Mouse (Mus musculus) brown adipose tissue, adult 24 weeks (tissue): ENCODE results near the gene Zfp787. TPM values are rescaled to one million over a fixed set of nuclear protein-coding genes. Genes with fewer than 3 reads are reported as not detected.
A peak's percentile ranks its signal among the peaks of the same experiment; 100 is the strongest.
"Not testable (repeated sequence)": the region's sequence is repeated elsewhere in the genome, so short reads cannot be mapped to it uniquely, and the experiment has no call there.

ENCODE experiments used
- H3K27ac ChIP-seq: fragments of 200-500 bp; replicated peaks from 2 replicates; pipeline ENCODE4 v1.5.1; 2012; ENCODE audit warnings: low read depth, mild to moderate bottlenecking, low read length
- H3K4me1 ChIP-seq: fragments of 200-500 bp; 2 replicates; pipeline ENCODE4 v1.6.1; 2012; ENCODE audit warnings: low read length, mixed read lengths; ENCODE audit not compliant: control insufficient read depth, insufficient read depth, insufficient read length
- H3K4me3 ChIP-seq: fragments of 200-500 bp; 2 replicates; pipeline ENCODE4 v1.5.1; 2012; ENCODE audit warnings: low read depth, mild to moderate bottlenecking, low read length, moderate library complexity; ENCODE audit not compliant: insufficient read depth
- polyA plus RNA-seq: library from polyadenylated mRNA; stranded (reverse); fragments of >200 nt; gene quantifications from 2 replicates; pipeline ENCODE4 v1.2.4, GENCODE M21; 2012; ENCODE audit not compliant: missing spikeins, insufficient read depth, insufficient read length

The Zfp787 gene
- polyA plus RNA-seq, 1 experiment, result 41.7 TPM

DNA sequence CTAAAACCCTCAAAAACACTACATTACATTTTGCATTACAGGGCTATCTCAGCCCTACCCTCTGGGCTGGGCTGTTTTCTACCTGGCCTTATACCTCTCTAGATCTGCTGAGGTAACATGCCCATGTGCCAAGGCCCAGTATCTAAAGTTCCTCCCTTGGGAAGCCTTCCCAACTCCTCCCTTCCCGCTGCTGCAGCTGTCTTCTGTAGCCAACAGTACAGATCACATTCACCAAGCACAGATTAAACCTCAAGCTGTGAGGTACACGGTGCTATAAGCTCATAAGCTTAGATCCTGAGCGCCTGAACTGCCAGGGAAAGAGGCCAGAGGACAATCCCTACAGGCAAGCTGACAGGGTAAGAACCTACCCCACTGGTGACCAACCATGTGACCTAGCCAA lies 3.8 kb downstream of the Zfp787 start:
- no peak overlapping the region for H3K4me3 ChIP-seq
- H3K4me1 ChIP-seq, result peaks cover 57% of the 10 kb centered on the region
- peak overlapping the region; percentile 67 for H3K27ac ChIP-seq

DNA sequence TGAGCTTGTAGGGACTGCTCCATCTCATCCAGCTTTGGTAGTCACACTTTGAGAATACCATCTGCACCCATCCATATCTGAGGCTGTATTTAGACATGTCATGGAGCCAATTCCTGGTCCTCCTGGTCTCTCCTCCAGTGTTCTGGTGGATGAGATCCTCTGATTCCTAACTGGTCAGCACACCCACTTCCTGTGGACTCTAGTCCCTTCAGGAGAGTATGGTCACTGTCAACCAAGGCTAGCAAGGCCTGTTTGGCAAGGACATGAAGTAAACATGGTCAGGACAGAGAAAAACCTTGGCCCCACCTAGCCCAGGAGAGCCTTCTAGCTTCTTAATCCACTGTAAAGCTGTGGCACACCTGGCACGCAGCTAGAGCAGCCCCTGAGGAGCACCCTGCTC lies 4.5 kb downstream of the Zfp787 start:
- Histone ChIP-seq H3K4me1 (peaks cover 61% of the 10 kb centered on the region), H3K27ac (peak overlapping the region; percentile 77), H3K4me3 (no peak overlapping the region)

DNA sequence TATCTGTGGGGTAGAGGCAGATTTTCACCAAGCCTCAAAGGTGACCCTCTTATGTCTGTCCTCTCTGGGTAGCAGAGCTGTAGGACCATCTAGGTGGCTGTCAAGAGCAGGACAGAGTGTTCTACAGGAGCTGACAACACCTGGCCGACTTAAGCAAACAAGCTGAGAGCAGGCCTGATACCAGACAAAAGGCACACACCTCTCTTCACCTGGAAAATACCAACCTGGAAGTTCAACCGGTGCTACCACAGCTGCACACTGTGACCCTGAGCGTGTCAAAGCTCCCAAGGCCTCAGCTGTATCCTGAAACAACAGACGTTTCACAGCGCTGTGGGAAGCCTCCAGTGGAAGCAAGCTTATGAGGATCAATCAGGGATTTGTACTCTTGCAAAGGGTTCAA lies 8.1 kb downstream of the Zfp787 start:
- Histone ChIP-seq H3K27ac (peak overlapping the region; percentile 49), H3K4me3 (no peak overlapping the region), H3K4me1 (peaks cover 73% of the 10 kb centered on the region)

DNA sequence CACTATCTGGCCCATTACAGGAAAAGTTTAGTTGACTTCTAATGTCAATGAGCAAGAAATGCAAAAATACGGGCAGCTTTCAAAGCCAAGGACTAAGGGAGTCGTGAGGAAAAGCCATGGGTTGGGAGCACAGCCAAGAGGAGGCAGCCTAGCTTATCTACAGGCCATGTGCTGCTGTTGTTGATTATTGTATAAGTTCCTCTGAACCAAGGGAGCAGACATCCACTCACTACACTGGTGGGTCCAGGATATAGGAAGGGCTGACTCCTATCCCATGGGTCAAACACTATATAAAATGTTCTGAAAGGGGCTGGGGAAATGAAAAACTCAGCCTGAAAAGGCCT lies 8.8 kb downstream of the Zfp787 start:
- H3K4me3 ChIP-seq, result no peak overlapping the region
- H3K27ac ChIP-seq, result peak overlapping the region; percentile 49; the same call in 1 of the 2 replicates
- peaks cover 68% of the 10 kb centered on the region for H3K4me1 ChIP-seq

DNA sequence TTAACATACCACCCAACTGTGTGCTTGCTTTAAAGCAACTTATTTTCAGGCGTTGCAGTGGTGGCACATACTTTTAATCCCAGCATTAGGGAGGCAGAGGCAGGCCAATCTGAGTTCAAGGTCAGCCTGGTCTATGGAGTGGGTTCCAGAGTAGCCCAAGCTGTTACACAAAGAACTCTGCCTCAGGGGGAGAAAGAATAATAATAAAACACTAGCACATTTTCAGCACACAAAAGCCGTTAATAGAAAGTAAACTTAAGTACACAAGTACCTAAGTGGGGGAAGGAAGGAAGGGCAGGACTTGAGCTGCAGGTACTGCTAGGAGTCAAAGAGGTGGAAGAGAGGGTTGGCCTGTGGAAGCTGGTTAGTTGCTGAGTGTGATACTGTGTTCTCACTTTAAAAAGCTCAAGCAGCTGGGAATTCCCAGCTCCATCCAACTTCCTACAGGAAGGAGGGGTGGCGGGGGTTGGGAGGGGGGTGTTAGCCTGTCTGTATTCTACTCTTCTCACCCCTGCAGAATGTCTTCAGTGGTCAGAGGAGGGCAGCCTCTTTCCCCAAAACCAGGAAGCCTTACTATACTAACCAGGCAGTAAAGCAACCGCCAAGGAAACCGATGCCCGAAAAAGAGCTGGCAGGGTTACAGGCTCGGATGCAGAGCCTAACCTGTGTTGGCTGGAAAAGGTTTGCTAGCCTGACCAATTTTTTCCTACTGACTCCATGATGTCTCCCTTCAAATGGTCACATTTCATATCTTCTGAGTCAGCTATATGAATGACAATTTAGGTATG lies 9.4 kb downstream of the Zfp787 start:
- no peak overlapping the region for H3K4me3 ChIP-seq
- H3K27ac ChIP-seq, result peak overlapping the region; percentile 58
- H3K4me1 ChIP-seq, result peaks cover 62% of the 10 kb centered on the region

DNA sequence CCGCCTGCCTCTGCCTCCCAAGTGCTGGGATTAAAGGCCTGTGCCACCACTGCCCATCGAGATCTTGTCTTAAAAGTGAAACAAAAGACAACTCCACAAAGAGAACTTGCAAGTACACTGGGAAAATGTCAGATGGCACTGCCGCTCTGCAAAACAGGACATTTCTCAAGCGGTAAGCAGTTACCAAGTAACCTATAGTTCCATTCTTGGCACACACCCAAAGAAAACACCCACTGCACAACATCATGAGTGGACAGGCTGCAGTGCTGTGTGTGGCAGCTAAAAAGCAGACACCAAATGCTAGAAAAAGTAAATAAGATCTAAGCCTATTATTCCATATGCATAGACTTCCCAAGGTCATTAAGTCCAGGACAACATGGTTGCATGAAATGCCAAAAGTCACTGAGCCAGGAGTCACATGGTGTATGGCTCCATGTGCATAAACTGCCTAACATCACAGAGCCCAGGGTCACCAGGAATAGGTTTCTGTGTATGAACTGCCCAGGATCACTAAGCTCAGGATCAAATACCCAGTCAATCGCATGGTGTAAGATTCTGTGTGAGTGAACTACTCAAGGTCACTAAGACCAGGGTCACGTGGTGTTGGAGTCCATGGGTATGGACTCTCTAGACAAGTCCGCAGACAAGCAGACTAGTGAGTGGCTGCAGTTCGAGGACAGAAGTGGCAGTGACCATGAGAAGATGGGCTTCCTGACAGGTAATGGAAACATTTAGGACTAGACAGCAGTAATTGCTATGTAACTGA lies 10.2 kb downstream of the Zfp787 start:
- Histone ChIP-seq H3K27ac (peak overlapping the region; percentile 58), H3K4me3 (no peak overlapping the region), H3K4me1 (peaks cover 54% of the 10 kb centered on the region)

DNA sequence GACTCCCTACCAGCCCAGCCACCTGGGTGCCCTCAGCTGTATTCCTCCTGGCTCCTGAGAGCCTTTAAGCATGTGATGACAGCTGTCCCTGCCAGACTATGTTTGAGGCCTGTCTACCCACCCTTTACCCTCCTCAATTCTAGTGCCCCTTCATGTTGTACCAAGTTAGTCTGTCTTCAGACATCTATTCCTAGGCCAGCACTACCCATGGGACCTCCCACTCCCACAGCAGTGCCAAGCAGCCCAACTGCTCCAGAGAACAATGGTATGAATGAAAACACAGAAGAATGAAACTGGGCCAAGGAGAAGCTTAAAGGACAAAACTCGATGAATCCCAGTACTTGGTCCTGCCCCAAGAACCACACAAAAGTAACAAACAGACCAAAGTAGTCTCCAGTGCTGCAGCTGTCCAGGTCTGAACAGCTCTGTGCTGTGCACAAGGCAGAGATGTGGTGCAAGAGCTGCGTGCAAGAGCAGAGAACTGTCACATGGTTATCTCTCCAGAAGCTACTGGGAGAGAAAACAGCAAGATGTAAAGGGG lies 11.7 kb downstream of the Zfp787 start:
- Histone ChIP-seq H3K4me1 (peaks cover 50% of the 10 kb centered on the region), H3K4me3 (no peak overlapping the region), H3K27ac (no peak overlapping the region)

DNA sequence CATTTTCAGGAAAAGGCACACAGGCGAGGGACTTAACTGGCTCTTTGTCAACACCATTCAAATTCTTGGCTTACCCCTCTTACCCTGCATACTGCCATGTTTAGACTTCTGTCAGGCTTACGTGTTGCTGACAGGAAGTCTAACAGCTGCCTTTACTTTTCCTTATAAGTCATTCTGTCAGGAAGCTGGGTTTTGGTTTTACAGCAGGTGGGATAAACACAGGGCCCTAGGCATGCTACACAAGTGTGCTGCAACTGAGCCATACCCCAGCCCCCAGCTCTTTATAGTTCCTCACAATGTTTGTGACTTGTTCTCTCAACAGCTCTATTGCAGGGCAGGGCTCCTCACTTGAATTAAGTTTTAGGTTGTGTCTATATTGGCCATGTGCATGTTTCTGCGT lies 16.5 kb downstream of the Zfp787 start:
- Histone ChIP-seq H3K27ac (no peak overlapping the region), H3K4me1 (peaks cover 7% of the 10 kb centered on the region), H3K4me3 (no peak overlapping the region)

DNA sequence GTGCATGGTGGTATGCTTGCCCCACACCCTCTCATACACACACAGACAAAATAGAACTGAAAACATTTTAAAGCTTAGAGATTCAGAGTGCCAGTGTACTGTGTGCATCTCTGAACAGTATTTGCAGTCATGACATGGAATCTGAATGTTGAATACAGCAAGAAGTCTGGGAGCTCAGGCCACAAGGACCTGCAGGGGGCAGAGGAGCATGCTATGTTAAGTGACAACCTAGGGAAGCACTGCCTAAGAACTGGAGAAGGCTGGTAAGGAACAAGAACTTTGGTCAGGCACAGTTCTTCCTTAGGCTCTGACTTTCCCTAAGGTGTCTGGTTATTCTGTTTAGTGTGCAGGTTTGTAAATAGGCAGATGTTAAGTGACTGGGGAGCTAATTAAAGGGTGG lies 19.3 kb downstream of the Zfp787 start:
- Histone ChIP-seq H3K27ac (no peak overlapping the region), H3K4me1 (no peaks in the 10 kb centered on the region), H3K4me3 (no peak overlapping the region)

DNA sequence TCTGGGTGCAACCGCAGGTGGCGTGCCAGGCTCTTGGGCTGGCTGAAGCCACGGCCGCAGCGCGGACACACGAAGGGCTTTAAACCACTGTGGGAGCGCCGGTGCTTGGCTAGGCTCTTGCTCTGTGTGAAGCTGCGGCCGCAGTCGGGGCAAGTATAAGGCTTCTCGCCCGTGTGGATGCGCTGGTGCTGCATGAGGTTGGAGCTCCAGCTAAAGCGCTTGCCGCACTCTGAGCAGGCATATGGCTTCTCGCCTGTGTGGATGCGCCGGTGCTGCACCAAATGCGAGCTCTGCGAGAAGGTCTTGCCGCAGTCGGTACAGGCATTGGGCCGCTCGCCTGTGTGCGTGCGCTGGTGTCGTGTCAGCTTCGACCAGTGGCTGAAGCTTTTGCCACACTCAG lies 23.2 kb downstream of the Zfp787 start:
- H3K27ac ChIP-seq, result no peak overlapping the region
- no peaks in the 10 kb centered on the region for H3K4me1 ChIP-seq
- no peak overlapping the region for H3K4me3 ChIP-seq

DNA sequence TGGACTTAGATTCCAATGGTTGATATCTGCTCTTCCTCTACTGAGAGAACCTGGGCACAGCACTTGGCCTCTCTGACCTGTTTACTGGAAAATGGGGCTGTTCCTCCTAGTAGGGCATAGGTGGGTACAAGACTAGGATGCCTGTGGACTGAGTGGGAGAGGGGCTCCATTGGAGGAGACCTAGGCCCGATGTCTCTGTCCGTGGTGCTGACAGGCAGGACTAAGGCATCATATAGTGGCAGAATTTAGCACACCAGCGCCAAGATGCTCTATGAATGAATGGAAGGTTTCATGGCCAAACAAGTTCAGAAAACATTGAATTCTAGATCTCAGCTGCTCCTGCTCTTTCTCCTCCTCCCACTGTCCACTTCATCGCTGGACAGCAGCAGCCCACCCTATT lies 25.5 kb downstream of the Zfp787 start:
- Histone ChIP-seq H3K27ac (no peak overlapping the region), H3K4me1 (no peaks in the 10 kb centered on the region), H3K4me3 (no peak overlapping the region)

DNA sequence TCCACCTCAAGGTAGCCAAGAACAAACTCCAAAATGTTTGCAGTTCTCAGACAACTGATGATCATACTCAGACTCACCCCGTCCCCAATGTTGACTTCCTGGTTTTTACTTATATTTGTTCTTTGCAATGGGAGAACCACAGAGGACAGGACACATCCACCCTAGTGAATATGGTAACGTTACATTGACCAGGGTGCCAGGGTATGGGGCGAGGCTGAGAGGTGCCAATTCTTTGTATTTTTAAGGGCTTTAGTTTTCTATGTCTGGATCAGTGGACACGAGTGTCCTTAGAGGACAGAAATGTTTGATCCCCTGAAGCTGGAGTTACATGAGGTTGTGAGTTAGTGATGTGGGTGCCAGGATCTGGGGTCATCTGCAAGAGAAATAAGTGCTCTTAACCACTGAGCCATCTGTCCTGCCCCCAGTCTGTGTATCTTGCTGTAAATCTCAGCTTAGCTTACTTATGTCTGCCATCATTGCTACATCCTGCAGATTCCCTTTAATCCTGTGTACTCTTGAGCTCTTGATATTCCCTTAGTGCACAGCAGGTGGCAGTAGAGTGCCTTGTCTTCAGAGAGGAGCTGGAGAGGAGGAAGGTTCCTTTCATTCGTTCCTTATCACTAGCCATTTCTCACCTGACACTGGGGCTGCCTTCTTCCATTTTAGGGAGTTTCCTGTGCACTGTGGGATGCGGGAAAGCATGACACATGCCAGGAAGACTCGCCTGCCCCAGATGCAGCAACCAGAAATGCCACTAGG lies 28.9 kb downstream of the Zfp787 start:
- Histone ChIP-seq H3K4me3 (no peak overlapping the region), H3K27ac (no peak overlapping the region), H3K4me1 (no peaks in the 10 kb centered on the region)

DNA sequence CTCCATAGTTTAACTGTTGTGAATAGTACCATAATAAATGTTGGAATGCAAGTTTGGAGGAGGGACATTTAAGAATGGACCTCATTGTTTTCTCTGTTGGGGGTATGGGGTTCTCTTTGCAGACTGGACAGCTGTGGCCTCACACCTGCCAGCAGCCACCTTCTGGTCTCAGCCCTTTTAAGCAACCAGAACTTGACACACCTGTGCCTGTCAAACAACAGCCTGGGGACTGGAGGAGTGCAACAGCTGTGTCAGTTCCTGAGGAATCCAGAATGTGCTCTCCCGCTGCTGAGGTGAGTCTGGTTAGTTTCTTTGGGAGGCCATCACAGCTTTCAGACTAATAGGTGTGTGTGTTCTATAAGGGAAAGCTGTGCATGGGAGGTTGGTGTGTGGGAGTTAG lies 34.7 kb downstream of the Zfp787 start:
- not testable (repeated sequence) for H3K4me1 ChIP-seq, H3K4me3 ChIP-seq, H3K27ac ChIP-seq

DNA sequence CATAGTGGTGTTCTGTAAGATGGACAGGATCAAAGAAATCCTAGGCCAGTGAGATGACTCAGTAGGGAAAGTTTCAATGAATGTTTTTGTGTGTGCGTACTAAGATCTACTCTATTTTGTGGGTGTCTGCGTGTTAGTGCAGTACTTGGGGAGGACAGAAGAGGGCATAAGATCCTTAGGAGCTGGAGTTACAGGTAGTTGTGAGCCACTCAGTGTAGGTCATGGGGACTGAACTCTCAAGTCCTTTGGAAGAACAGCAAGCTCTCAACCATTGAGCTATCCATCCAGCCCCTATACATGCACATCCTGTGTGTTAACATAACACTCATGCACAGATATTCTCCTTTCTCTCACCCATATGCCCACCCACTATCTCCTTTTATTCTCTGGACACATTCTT lies 35.7 kb downstream of the Zfp787 start:
- not testable (repeated sequence) for H3K27ac ChIP-seq, H3K4me3 ChIP-seq, H3K4me1 ChIP-seq

DNA sequence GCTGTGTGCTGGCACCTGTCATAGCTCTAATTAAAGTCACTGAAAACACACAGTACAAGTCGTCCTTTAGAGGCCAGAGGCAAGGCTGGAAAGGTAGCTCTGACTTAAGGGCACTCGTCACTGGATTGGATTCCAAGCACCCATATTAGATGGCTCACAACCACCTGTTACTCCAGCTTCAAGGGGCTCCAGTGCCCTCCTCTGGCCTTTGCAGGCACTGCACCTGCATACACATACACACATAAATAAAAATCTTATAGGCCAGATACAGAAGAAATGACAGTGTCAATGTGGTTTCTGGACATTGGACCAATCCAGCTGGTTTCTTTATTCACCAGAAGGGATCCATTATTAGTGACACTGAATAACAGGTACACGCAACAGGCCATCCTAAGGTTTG lies 36.3 kb downstream of the Zfp787 start:
- H3K4me3 ChIP-seq, result no peak overlapping the region
- no peaks in the 10 kb centered on the region for H3K4me1 ChIP-seq
- no peak overlapping the region for H3K27ac ChIP-seq
